Mouse (Mus musculus): ENCODE results near the gene Fa2h. TPM values are rescaled to one million over a fixed set of nuclear protein-coding genes. Genes with fewer than 3 reads are reported as not detected.

The Fa2h gene
- polyA plus RNA-seq, 1 experiment from 2014 or later: 2.6 TPM

- under 1% methylated on average over 28 of the region's 28 CpGs for WGBS
Measured at GRCm38 (mm10) chr8:111299363-111299820, 94.2 kb downstream of the Fa2h start.

GRCm38 (mm10) chr8:111298011-111298410 lies 95.6 kb downstream of the Fa2h start:
- no peak for TF ChIP-seq CTCF (IDR thresholded peaks at IDR 0.05; ENCODE audit: low read depth)
- Histone ChIP-seq H3K9me3 (ENCODE audit: control insufficient read depth) (no peaks in the 10 kb centered on the region), H3K4me3 (ENCODE audit: low read depth, low read length) (no peak overlapping the region), H3K4me2 (replicated peaks; ENCODE audit: low read depth) (no peak overlapping the region), H3K27me3 (replicated peaks; ENCODE audit: control insufficient read depth, insufficient read depth, low read length) (no peaks in the 10 kb centered on the region), H3K36me3 (ENCODE audit: control insufficient read depth, insufficient read depth) (peaks cover 17% of the 10 kb centered on the region), H3K4me1 (replicated peaks; ENCODE audit: control insufficient read depth, insufficient read depth, low read length) (no peaks in the 10 kb centered on the region), H3K27ac (ENCODE audit: low read depth, low read length) (no peak overlapping the region), H3K9ac (ENCODE audit: low read depth, low read length) (no peak overlapping the region)
- ATAC-seq: no peak
- WGBS: 86% methylated on average over 1 of the region's 1 CpGs

More at GRCm38 (mm10) chr8:111299363-111299820, 94.2 kb downstream of the Fa2h start:
- peak overlapping the region; percentile 94 for H3K9ac ChIP-seq (ENCODE audit: low read depth, low read length)
- H3K27me3 ChIP-seq (replicated peaks; ENCODE audit: control insufficient read depth, insufficient read depth, low read length): no peaks in the 10 kb centered on the region
- no peak for TF ChIP-seq CTCF (IDR thresholded peaks at IDR 0.05; ENCODE audit: low read depth)
- H3K4me3 ChIP-seq (ENCODE audit: low read depth, low read length): peak overlapping the region; percentile 95
- ATAC-seq: no peak
- no peaks in the 10 kb centered on the region for H3K4me1 ChIP-seq (replicated peaks; ENCODE audit: control insufficient read depth, insufficient read depth, low read length)
- no peaks in the 10 kb centered on the region for H3K9me3 ChIP-seq (ENCODE audit: control insufficient read depth)
- peak overlapping the region; percentile 73 for H3K4me2 ChIP-seq (replicated peaks; ENCODE audit: low read depth)
- H3K36me3 ChIP-seq (ENCODE audit: control insufficient read depth, insufficient read depth): peaks cover 4% of the 10 kb centered on the region; the same call in 1 of the 2 replicates
- peak overlapping the region; percentile 79 for H3K27ac ChIP-seq (ENCODE audit: low read depth, low read length)

Other genes with a start within 250 kb of the Fa2h start
- gene Glg1, start 134.6 kb downstream of the Fa2h start, polyA plus RNA-seq (2015; fragmentation: Nextera tagmentation; extraction: Ambion mirVana): 26.5 and 29.1 TPM in 2 replicates
- 16.0 and 16.1 TPM in 2 replicates for gene Rfwd3, start 93.6 kb downstream of the Fa2h start, polyA plus RNA-seq (2015; fragmentation: Nextera tagmentation; extraction: Ambion mirVana)
- 10.0 TPM in 2 replicates for gene Mlkl, start 55.6 kb downstream of the Fa2h start, polyA plus RNA-seq (2015; fragmentation: Nextera tagmentation; extraction: Ambion mirVana)
- 1.3 and 1.4 TPM in 2 replicates for gene Wdr59, start 128.3 kb upstream of the Fa2h start, polyA plus RNA-seq (2015; fragmentation: Nextera tagmentation; extraction: Ambion mirVana)
- 11.7 and 13.3 TPM in 2 replicates for gene Znrf1, start 142.3 kb upstream of the Fa2h start, polyA plus RNA-seq (2015; fragmentation: Nextera tagmentation; extraction: Ambion mirVana)
- gene Ldhd, start 236.6 kb upstream of the Fa2h start, polyA plus RNA-seq (2015; fragmentation: Nextera tagmentation; extraction: Ambion mirVana): 5.8 and 6.5 TPM in 2 replicates
- gene Zfp1, start 249.6 kb upstream of the Fa2h start, polyA plus RNA-seq (2015; fragmentation: Nextera tagmentation; extraction: Ambion mirVana): 6.9 and 7.8 TPM in 2 replicates

All from intestine, postnatal 0 days (tissue).